In the genomic region with DNA sequence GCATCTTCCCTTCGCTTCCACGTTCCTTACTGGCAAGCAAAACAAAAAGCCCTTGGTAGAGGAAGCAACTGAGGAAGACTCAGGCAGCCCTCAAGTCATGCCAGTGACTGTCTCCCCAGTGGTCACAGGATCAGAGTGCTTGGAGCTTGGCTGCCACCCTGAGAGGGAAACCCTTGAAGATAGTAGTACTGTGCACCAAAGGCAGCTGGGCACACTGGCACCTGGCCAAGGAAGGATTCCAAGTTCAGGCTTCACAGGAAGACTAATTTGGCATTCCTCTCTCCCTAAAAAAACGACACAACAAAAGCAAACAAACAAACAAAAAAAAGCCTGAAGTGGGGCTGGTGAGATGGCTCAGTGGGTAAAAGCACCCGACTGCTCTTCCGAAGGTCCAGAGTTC, we compare ENCODE assay signal across 11 mouse cellular contexts. TPM values are rescaled to one million over a fixed set of nuclear protein-coding genes. Genes with fewer than 3 reads are reported as not detected.
DNase-seq lines count a peak whose midpoint lies in the region; ATAC-seq lines count a peak whose summit lies in the region.
"Had no signal": no experiment of that assay in that cellular context is flagged by ENCODE, and none has a peak within 500 bp of the region (broad histone marks: within the 10 kb centered on the region; RNA-seq: fewer than 3 reads in every experiment).

No protein-coding gene starts in this region.

- no peak overlapping the region for H3K9ac ChIP-seq in kidney, embryonic 14.5 days (ENCODE audit: low read depth, low read length)
- H3K9ac ChIP-seq: heart, embryonic 12.5 days; liver, embryonic 12.5 days; midbrain, embryonic 12.5 days had no signal

- no peak overlapping the region for H3K4me3 ChIP-seq in kidney, embryonic 14.5 days (ENCODE audit: low read length)
- H3K4me3 ChIP-seq: heart, embryonic 12.5 days; liver, embryonic 12.5 days; midbrain, embryonic 12.5 days had no signal

- no peaks in the 10 kb centered on the region for H3K9me3 ChIP-seq in kidney, embryonic 14.5 days (ENCODE audit: control insufficient read depth, low read length)
- H3K9me3 ChIP-seq: liver, embryonic 12.5 days had no signal

- no peak overlapping the region for H3K4me2 ChIP-seq in kidney, embryonic 14.5 days (replicated peaks; ENCODE audit: low read depth, low read length)
- H3K4me2 ChIP-seq: heart, embryonic 12.5 days; liver, embryonic 12.5 days; midbrain, embryonic 12.5 days had no signal

- H3K4me1 ChIP-seq in kidney, embryonic 14.5 days (ENCODE audit: control insufficient read depth, insufficient read depth, low read length) = peaks cover 4% of the 10 kb centered on the region; the same call in 1 of the 2 replicates
- H3K4me1 ChIP-seq: midbrain, embryonic 12.5 days had no signal

- H3K36me3 ChIP-seq in kidney, embryonic 14.5 days (ENCODE audit: control insufficient read depth, insufficient read depth, low read length) = peaks cover 31% of the 10 kb centered on the region

- no peaks in the 10 kb centered on the region for H3K27me3 ChIP-seq in kidney, embryonic 14.5 days (ENCODE audit: control insufficient read depth, insufficient read depth, low read length)
- H3K27me3 ChIP-seq: heart, embryonic 12.5 days; liver, embryonic 12.5 days; midbrain, embryonic 12.5 days had no signal

- 81% methylated on average over 5 of the region's 5 CpGs for WGBS in kidney, embryonic 14.5 days

- ATAC-seq in kidney, embryonic 14.5 days (ENCODE audit: low FRiP score, low TSS enrichment) = no peak
- ATAC-seq in megakaryocyte progenitor cell, adult 5-6 weeks (replicated peaks; ENCODE audit: poor library complexity) = no peak
- ATAC-seq: liver, embryonic 12.5 days had no signal

- no peak overlapping the region for H3K27ac ChIP-seq in kidney, embryonic 14.5 days (ENCODE audit: low read depth, low read length)
- H3K27ac ChIP-seq: liver, embryonic 12.5 days; midbrain, embryonic 12.5 days had no signal

- peak; percentile 51 for DNase-seq in adrenal gland, adult 2 months
- DNase-seq in adrenal gland, adult 18-20 months (ENCODE audit: low spot score in 2 of 2) = no peak
- DNase-seq in kidney, adult 9 months = peak; percentile 33
- peak; percentile 73 for DNase-seq in right cerebral cortex, postnatal 14 days
- no peak for DNase-seq in right cerebral cortex, postnatal 36 days (ENCODE audit: low spot score in 2 of 2)
- DNase-seq in kidney, postnatal 25 days = peak; percentile 67 to 74

RNA-seq across cellular contexts. Expression of a gene that starts 28.4 kb away (rescaled TPM):
- 10 to 100 TPM; 24.6 to 42.9 TPM for total RNA-seq in adrenal gland, adult 2 months (2021)
- 129 and 134 TPM in 2 replicates for polyA plus RNA-seq in adrenal gland, adult 2 months (2012; rRNA removed)
- 10 to 100 TPM; 17.3 to 25.6 TPM for total RNA-seq in adrenal gland, adult 18-20 months (2021)
- polyA plus RNA-seq in kidney, embryonic 14.5 days (2014; fragmentation: Nextera tagmentation; extraction: Ambion mirVana) = 312 and 390 TPM in 2 replicates
- total RNA-seq in megakaryocyte progenitor cell, adult 5-6 weeks (2015) = 0.20 TPM in 1 of 2 replicates, not detected in the other
- total RNA-seq in megakaryocyte progenitor cell, adult 5-6 weeks (2017) = 0.10 TPM in 1 of 2 replicates, not detected in the other

Comparison
In these comparisons a context has a peak if more than half of its experiments do, and no peak if none do; other contexts are left out.
1. DNase-seq: peak in adrenal gland, adult 2 months (single experiment), kidney, adult 9 months (single experiment), right cerebral cortex, postnatal 14 days (single experiment) and kidney, postnatal 25 days (2 of 2); none in adrenal gland, adult 18-20 months (0 of 2) and right cerebral cortex, postnatal 36 days (0 of 2).
2. RNA of a gene that starts 28.4 kb away (total RNA-seq): 24.6 to 42.9 TPM in adrenal gland, adult 2 months and 17.3 to 25.6 TPM in adrenal gland, adult 18-20 months; 0.10 to 0.20 TPM in megakaryocyte progenitor cell, adult 5-6 weeks; every median in the first group is over 10 times any median in the second.